Mouse (Mus musculus): ENCODE data around the gene Olfm2. TPM values are rescaled to one million over a fixed set of nuclear protein-coding genes. Genes with fewer than 3 reads are reported as not detected.

Olfm2 gene
- polyA plus RNA-seq, 1 experiment: 0.93 TPM

DNA sequence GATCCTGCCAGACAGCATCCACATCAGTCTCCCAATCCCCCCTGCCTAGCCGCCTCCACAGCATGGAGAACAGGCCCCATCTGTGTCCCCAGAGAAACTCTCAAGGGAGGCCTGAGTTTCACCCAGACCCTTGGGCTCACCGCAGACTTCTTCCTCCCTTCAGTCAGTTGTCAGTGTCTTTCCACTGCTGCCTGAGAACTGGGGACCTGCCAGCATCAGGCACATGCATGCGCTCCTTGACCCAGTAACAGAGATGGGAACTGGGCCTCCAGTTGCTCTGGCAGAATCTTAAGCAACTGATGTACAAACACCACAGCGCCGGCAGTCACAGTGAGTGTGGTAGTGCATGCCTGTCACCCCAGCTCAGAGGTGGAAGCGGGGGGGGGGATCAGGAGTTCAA lies 12.7 kb upstream of the Olfm2 start:
- Histone ChIP-seq H3K4me3 (ENCODE audit: control insufficient read depth, insufficient read depth, low read length) (no peak overlapping the region), H3K27ac (ENCODE audit: control insufficient read depth, insufficient read depth, low read length) (no peak overlapping the region), H3K27me3 (ENCODE audit: control insufficient read depth, insufficient read depth, low read length) (no peaks in the 10 kb centered on the region; the same call in 1 of the 2 replicates), H3K4me1 (replicated peaks; ENCODE audit: control insufficient read depth, insufficient read depth, low read length) (no peaks in the 10 kb centered on the region; the same call in 1 of the 2 replicates), H3K36me3 (ENCODE audit: control insufficient read depth, insufficient read depth, low read length) (no peaks in the 10 kb centered on the region)
- no peak for DNase-seq
- WGBS: 94% methylated on average over 6 of the region's 6 CpGs
- TF ChIP-seq POLR2A (IDR thresholded peaks at IDR 0.05; ENCODE audit: control insufficient read depth, extremely low read depth, insufficient read depth, low read length, poor library complexity) (no peak), CTCF (IDR thresholded peaks at IDR 0.05; ENCODE audit: borderline replicate concordance, control insufficient read depth, extremely low read depth, insufficient read depth, low read length, poor library complexity) (no peak)

DNA sequence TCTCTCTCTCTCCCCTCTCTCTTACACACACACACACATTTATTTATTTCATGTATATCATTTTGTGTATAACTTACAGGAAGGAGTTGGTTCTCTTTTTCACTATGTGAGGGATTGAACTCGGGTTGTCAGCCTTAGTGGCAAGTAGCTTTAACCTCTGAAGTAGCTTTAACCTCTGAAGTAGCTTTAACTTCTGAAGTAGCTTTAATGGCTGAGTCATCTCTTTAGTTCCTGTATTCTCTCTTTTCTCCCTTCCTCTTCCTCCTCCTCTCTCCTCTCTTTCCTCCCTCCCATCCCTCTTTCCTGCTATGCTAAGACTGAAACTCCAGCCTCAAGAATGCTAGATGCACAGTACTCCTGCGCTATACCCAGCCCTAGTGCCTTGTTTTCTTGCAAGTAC lies 12.1 kb upstream of the Olfm2 start:
- WGBS: 60% methylated on average over 2 of the region's 2 CpGs
- no peak overlapping the region for H3K27ac ChIP-seq (ENCODE audit: control insufficient read depth, insufficient read depth, low read length)
- H3K36me3 ChIP-seq (ENCODE audit: control insufficient read depth, insufficient read depth, low read length): no peaks in the 10 kb centered on the region
- TF ChIP-seq CTCF (IDR thresholded peaks at IDR 0.05; ENCODE audit: borderline replicate concordance, control insufficient read depth, extremely low read depth, insufficient read depth, low read length, poor library complexity) (no peak), POLR2A (IDR thresholded peaks at IDR 0.05; ENCODE audit: control insufficient read depth, extremely low read depth, insufficient read depth, low read length, poor library complexity) (no peak)
- H3K27me3 ChIP-seq (ENCODE audit: control insufficient read depth, insufficient read depth, low read length): no peaks in the 10 kb centered on the region; the same call in 1 of the 2 replicates
- no peaks in the 10 kb centered on the region; the same call in 1 of the 2 replicates for H3K4me1 ChIP-seq (replicated peaks; ENCODE audit: control insufficient read depth, insufficient read depth, low read length)
- DNase-seq: no peak
- H3K4me3 ChIP-seq (ENCODE audit: control insufficient read depth, insufficient read depth, low read length): no peak overlapping the region

DNA sequence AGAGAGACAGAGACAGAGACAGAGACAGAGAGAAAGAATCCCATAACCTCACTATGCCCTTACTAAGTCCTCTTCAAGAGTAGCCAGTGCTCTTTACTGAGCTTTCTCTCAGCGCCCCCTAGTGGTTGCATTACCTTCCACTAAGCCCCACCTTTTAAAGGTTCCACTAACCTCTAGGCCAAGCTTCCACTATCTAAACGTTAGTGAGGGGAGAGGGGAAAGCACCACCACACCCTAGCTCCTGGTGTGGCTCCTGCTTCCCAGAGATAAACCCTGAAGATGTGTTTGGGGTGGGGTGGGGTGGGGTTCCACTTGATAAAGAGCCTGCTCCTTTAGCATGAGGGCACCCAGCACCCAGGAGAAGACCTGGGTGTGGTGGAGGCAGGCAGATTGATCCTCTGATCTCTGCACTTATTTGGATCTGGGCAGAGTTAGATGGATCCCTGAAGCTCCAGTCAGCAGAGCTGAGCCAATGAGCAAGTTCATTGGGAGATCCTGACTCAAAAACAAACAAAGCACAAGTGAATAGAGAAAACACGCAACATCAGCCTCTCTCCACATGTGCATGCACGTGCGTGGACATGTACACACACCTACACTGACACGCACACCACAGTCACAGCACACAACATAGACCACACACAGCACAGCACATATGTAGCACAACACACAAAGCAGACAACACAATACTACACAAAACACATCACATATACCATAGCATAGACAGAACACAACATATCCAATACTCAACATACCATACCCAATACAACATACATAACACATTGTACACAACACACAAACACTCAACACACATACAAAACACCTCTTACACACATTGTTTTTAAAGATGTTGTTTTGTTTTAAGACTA lies 11.2 kb upstream of the Olfm2 start:
- no peaks in the 10 kb centered on the region; the same call in 1 of the 2 replicates for H3K27me3 ChIP-seq (ENCODE audit: control insufficient read depth, insufficient read depth, low read length)
- H3K4me3 ChIP-seq (ENCODE audit: control insufficient read depth, insufficient read depth, low read length): no peak overlapping the region
- peak; percentile 62 for DNase-seq
- TF ChIP-seq POLR2A (IDR thresholded peaks at IDR 0.05; ENCODE audit: control insufficient read depth, extremely low read depth, insufficient read depth, low read length, poor library complexity) (no peak), CTCF (IDR thresholded peaks at IDR 0.05; ENCODE audit: borderline replicate concordance, control insufficient read depth, extremely low read depth, insufficient read depth, low read length, poor library complexity) (no peak)
- 60% methylated on average over 6 of the region's 6 CpGs for WGBS
- H3K27ac ChIP-seq (ENCODE audit: control insufficient read depth, insufficient read depth, low read length): no peak overlapping the region
- no peaks in the 10 kb centered on the region; the same call in 1 of the 2 replicates for H3K4me1 ChIP-seq (replicated peaks; ENCODE audit: control insufficient read depth, insufficient read depth, low read length)
- H3K36me3 ChIP-seq (ENCODE audit: control insufficient read depth, insufficient read depth, low read length): no peaks in the 10 kb centered on the region

DNA sequence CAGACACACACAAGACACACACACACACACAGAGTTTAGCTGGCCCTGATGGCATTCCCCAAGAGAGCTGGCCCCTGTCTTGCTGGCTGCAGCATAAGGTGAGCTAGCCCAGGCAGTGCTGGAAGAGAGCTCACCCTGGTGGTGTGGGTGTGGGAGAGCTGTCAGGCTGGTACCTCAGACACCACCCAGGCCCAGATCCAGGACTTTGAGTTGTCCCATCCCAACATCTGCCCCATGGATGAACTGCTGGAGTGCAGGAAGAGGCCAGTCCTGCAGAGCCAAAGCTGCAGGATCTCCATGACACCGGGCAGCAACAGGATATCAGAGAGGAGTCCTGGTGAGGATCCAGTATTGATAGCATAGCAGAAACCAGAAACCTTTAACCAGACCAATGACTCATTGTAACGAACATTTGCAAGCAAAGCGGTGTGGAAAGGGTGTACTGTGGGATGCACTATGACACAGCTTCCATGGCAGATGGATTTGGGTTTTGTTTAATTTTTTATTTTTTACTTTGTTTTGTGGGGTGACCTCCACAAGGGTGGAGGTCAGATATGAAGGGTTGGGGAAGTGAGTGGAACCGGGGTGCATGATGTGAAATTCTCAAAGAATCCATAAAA lies 10.0 kb upstream of the Olfm2 start:
- Histone ChIP-seq H3K36me3 (ENCODE audit: control insufficient read depth, insufficient read depth, low read length) (no peaks in the 10 kb centered on the region), H3K4me3 (ENCODE audit: control insufficient read depth, insufficient read depth, low read length) (no peak overlapping the region), H3K4me1 (replicated peaks; ENCODE audit: control insufficient read depth, insufficient read depth, low read length) (no peaks in the 10 kb centered on the region; the same call in 1 of the 2 replicates), H3K27ac (ENCODE audit: control insufficient read depth, insufficient read depth, low read length) (no peak overlapping the region), H3K27me3 (ENCODE audit: control insufficient read depth, insufficient read depth, low read length) (no peaks in the 10 kb centered on the region; the same call in 1 of the 2 replicates)
- no peak for TF ChIP-seq POLR2A (IDR thresholded peaks at IDR 0.05; ENCODE audit: control insufficient read depth, extremely low read depth, insufficient read depth, low read length, poor library complexity)
- TF ChIP-seq CTCF (IDR thresholded peaks at IDR 0.05; ENCODE audit: borderline replicate concordance, control insufficient read depth, extremely low read depth, insufficient read depth, low read length, poor library complexity): no peak
- WGBS: 86% methylated on average over 4 of the region's 4 CpGs
- DNase-seq: no peak

DNA sequence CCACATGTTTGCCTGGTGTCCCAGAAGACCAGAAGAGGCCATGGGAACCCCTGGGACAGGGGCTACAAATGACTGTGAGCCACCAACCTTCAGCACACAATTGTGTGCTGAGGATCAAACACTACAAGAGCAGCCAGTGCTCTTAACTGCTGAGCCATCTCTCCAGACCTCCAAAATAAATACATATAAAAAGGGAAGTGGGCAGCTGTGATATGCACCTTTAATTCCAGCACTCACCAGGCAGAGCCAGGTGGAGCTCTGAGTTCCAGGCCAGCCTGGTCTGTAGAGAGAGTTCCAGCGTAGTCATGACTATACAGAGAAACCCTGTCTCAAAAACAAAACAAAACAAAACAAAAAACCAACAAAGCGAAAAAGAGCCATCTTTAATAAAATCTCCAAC lies 8.2 kb upstream of the Olfm2 start:
- no peaks in the 10 kb centered on the region for H3K27me3 ChIP-seq (ENCODE audit: control insufficient read depth, insufficient read depth, low read length)
- WGBS: 85% methylated on average over 2 of the region's 2 CpGs
- TF ChIP-seq CTCF (IDR thresholded peaks at IDR 0.05; ENCODE audit: borderline replicate concordance, control insufficient read depth, extremely low read depth, insufficient read depth, low read length, poor library complexity) (no peak), POLR2A (IDR thresholded peaks at IDR 0.05; ENCODE audit: control insufficient read depth, extremely low read depth, insufficient read depth, low read length, poor library complexity) (no peak)
- no peaks in the 10 kb centered on the region for H3K36me3 ChIP-seq (ENCODE audit: control insufficient read depth, insufficient read depth, low read length)
- no peaks in the 10 kb centered on the region for H3K4me1 ChIP-seq (replicated peaks; ENCODE audit: control insufficient read depth, insufficient read depth, low read length)
- DNase-seq: no peak
- H3K4me3 ChIP-seq (ENCODE audit: control insufficient read depth, insufficient read depth, low read length): no peak overlapping the region
- no peak overlapping the region for H3K27ac ChIP-seq (ENCODE audit: control insufficient read depth, insufficient read depth, low read length)

DNA sequence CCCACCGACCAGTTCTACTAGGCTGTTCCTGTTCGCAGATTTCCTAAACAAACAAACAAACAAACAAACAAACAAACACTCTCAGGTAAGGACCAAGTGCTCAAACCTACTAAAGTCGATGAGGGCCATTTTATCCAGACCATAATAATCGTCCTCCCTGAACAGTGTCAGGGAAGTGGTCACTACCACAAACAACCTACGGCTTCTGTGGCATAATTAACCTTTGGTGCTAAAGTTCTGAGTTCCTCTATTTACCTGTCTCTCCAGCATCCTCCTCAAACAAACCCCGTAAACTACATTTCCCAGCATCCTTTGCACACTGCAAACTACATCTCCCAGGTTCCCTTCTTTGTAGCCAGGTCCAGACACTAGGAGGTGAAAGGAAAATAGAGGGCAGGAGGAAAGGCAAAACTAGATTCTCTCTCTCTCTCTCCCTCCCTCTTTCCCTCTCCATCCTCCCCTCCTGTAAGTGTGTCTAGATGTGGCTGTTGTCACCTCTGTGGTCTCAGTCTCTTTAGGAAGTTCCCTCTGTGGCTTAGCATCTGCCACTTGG lies 5.4 kb upstream of the Olfm2 start:
- DNase-seq: no peak
- no peak overlapping the region for H3K4me3 ChIP-seq (ENCODE audit: control insufficient read depth, insufficient read depth, low read length)
- 52% methylated on average over 6 of the region's 6 CpGs for WGBS
- no peak overlapping the region for H3K27ac ChIP-seq (ENCODE audit: control insufficient read depth, insufficient read depth, low read length)
- H3K36me3 ChIP-seq (ENCODE audit: control insufficient read depth, insufficient read depth, low read length): no peaks in the 10 kb centered on the region
- H3K27me3 ChIP-seq (ENCODE audit: control insufficient read depth, insufficient read depth, low read length): no peaks in the 10 kb centered on the region; the same call in 1 of the 2 replicates
- no peak for TF ChIP-seq POLR2A (IDR thresholded peaks at IDR 0.05; ENCODE audit: control insufficient read depth, extremely low read depth, insufficient read depth, low read length, poor library complexity)
- H3K4me1 ChIP-seq (replicated peaks; ENCODE audit: control insufficient read depth, insufficient read depth, low read length): no peaks in the 10 kb centered on the region

Measured in thymus, adult 2 months (tissue).